Mouse (Mus musculus) olfactory bulb, adult 2 months (tissue): Measurements from ENCODE around the gene Sirt3.

Experiments used
- CTCF ChIP-seq: fragments of 200-500 bp; IDR thresholded peaks from 2 replicates; pipeline ENCODE4 v1.5.1; 2012; ENCODE audit warnings: low read depth, mild to moderate bottlenecking, low read length, moderate library complexity; ENCODE audit not compliant: insufficient read depth
- POLR2A ChIP-seq: fragments of 200-500 bp; IDR thresholded peaks from 2 replicates; pipeline ENCODE4 v1.6.1; 2012; ENCODE audit warnings: mild to moderate bottlenecking, low read depth, low read length, moderate library complexity; ENCODE audit not compliant: insufficient read depth

DNA sequence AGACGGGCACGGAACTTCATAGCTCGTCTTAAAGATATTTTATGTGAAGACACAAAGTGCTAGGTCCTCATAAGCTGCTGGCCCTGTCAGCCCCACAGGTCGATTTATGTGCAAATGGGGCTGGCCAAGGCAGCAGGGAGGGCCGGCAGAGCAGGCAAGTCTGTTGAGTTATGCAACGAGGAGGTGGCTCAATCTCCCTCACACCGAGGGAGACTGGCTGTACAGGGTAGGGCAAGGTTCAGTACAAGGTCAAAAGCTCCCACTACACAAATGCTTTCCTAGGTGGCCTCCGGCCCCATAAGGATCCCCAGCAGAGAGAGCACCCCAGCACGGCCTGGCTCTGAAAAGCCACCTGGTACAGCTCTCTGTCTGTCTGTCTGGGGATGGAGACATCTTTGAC lies 28.7 kb downstream of the Sirt3 start:
- no peak for TF ChIP-seq CTCF
- TF ChIP-seq POLR2A, result no peak
